Mouse (Mus musculus) small intestine, adult 2 months (tissue): ENCODE results near the gene Tmem38b.

Source experiments
- CTCF ChIP-seq: fragments of 200-500 bp; IDR thresholded peaks from 2 replicates; pipeline ENCODE4 v1.5.1; 2012; ENCODE audit warnings: low read depth, mild to moderate bottlenecking, control low read depth, inconsistent platforms, low read length, moderate library complexity, mixed read lengths; ENCODE audit not compliant: insufficient replicate concordance, insufficient read length; ENCODE audit errors: extremely low read depth
- POLR2A ChIP-seq: fragments of 200-500 bp; IDR thresholded peaks from 2 replicates; pipeline ENCODE4 v1.6.1; 2012; ENCODE audit warnings: low read depth, mild to moderate bottlenecking, control low read depth, inconsistent platforms, low read length, moderate library complexity

DNA sequence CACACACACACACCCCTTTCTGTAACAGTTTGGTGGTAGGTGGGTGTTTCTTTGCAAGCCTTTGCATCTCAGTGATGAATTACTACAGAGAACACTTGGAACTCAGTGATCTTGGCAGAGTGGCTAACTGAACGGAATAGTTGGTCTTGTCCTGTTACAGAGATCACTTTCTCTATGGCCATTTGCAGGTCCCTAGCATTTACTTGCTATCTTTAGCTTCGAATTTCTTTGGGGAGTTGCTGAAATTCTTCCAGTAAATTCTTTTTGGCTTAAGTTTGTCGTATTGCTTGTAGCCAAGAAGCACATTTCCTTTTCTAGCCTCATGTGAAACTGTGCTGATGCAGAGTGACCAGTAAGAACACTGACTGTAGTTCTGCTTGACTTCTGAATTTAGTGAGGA lies 3.1 kb downstream of the Tmem38b start:
- TF ChIP-seq CTCF (no peak), POLR2A (no peak)
